ENCODE assay signal across 13 mouse cellular contexts in the genomic region with DNA sequence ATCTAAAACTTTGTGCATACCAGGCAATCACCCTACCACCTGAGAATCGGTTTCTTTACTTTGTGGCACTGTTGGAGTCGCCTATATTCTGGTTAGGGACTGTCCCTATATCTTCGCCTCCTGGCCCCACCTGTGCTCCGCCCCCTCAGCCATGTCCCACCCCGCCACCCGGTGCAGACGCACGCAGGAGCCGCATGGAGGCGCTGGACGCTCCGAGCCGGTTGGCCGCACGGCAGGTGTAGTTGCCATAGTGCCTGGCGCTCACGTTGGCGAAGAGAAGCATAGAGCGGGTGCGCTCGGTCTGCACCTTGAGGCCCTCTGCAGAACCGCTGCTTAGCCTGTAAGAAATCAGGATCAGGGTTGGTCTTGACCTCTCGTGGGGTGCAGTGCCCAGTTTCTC. TPM values are rescaled to one million over a fixed set of nuclear protein-coding genes. Genes with fewer than 3 reads are reported as not detected.
DNase-seq lines count a peak whose midpoint lies in the region; ATAC-seq and TF ChIP-seq lines count a peak whose summit lies in the region.
"Had no signal": no experiment of that assay in that cellular context is flagged by ENCODE, and none has a peak within 500 bp of the region (broad histone marks: within the 10 kb centered on the region; RNA-seq: fewer than 3 reads in every experiment).

No protein-coding gene starts in this region.

- peaks cover 3% of the 10 kb centered on the region for H3K36me3 ChIP-seq in heart, postnatal 0 days (replicated peaks; ENCODE audit: control insufficient read depth, insufficient read depth, low read length)
- H3K36me3 ChIP-seq in neural tube, embryonic 14.5 days (ENCODE audit: control insufficient read depth, insufficient read depth, low read length): peaks cover 6% of the 10 kb centered on the region
- no peaks in the 10 kb centered on the region; the same call in 1 of the 2 replicates for H3K36me3 ChIP-seq in embryonic facial prominence, embryonic 10.5 days (replicated peaks)
- no peaks in the 10 kb centered on the region for H3K36me3 ChIP-seq in spleen, adult 2 months (ENCODE audit: control insufficient read depth, insufficient read depth, low read length)
- H3K36me3 ChIP-seq: G1E had no signal

- no peak for TF ChIP-seq POLR2A in spleen, adult 2 months (IDR thresholded peaks at IDR 0.05; ENCODE audit: low read depth, low read length)

- no peak for ATAC-seq in heart, postnatal 0 days (ENCODE audit: insufficient read depth, low read depth)
- peak; percentile 6; the same call in 1 of the 2 replicates for ATAC-seq in neural tube, embryonic 14.5 days (ENCODE audit: low read depth)
- no peak for ATAC-seq in monocyte, adult 5-6 weeks (replicated peaks; ENCODE audit: insufficient number of reproducible peaks, low FRiP score, low TSS enrichment, poor library complexity, severe bottlenecking)

- no peak overlapping the region; the same call in 1 of the 2 replicates for H3K9ac ChIP-seq in heart, postnatal 0 days (replicated peaks; ENCODE audit: low read depth, low read length)
- H3K9ac ChIP-seq in neural tube, embryonic 14.5 days (replicated peaks; ENCODE audit: low read depth, low read length): no peak overlapping the region
- H3K9ac ChIP-seq: neural tube, embryonic 15.5 days had no signal

- TF ChIP-seq CTCF in heart, postnatal 0 days (IDR thresholded peaks at IDR 0.05; ENCODE audit: low read depth): 0 out of 2 replicates have a peak, but pooled peaks have one; percentile 4
- 0 out of 2 replicates have a peak, but pooled peaks have one; percentile 3 for TF ChIP-seq CTCF in spleen, adult 2 months (IDR thresholded peaks at IDR 0.05; ENCODE audit: extremely low read depth, insufficient read depth, insufficient read length, insufficient replicate concordance)

- TF ChIP-seq EP300 in heart, postnatal 0 days (IDR thresholded peaks at IDR 0.05; ENCODE audit: low read depth): no peak

- H3K27me3 ChIP-seq in heart, postnatal 0 days (ENCODE audit: control insufficient read depth, insufficient read depth, low read length): peaks cover 49% of the 10 kb centered on the region
- H3K27me3 ChIP-seq in neural tube, embryonic 14.5 days (ENCODE audit: control insufficient read depth, insufficient read depth, low read length): peaks cover 27% of the 10 kb centered on the region
- peaks cover 66% of the 10 kb centered on the region for H3K27me3 ChIP-seq in embryonic facial prominence, embryonic 10.5 days (replicated peaks; ENCODE audit: low read depth, poor library complexity, severe bottlenecking)
- peaks cover 10% of the 10 kb centered on the region for H3K27me3 ChIP-seq in spleen, adult 2 months (ENCODE audit: control insufficient read depth, insufficient read depth, low read length)

- no peaks in the 10 kb centered on the region for H3K9me3 ChIP-seq in heart, postnatal 0 days (replicated peaks; ENCODE audit: control insufficient read depth, low read length)
- H3K9me3 ChIP-seq in neural tube, embryonic 14.5 days (ENCODE audit: control insufficient read depth, low read length): no peaks in the 10 kb centered on the region
- H3K9me3 ChIP-seq in embryonic facial prominence, embryonic 10.5 days: no peaks in the 10 kb centered on the region
- H3K9me3 ChIP-seq: G1E; neural tube, embryonic 15.5 days had no signal

- H3K4me1 ChIP-seq in heart, postnatal 0 days (ENCODE audit: control insufficient read depth, insufficient read depth): no peaks in the 10 kb centered on the region
- no peaks in the 10 kb centered on the region for H3K4me1 ChIP-seq in neural tube, embryonic 14.5 days (ENCODE audit: control insufficient read depth, insufficient read depth, low read length)
- H3K4me1 ChIP-seq in embryonic facial prominence, embryonic 10.5 days: peaks cover 15% of the 10 kb centered on the region
- peaks cover 3% of the 10 kb centered on the region; the same call in 1 of the 2 replicates for H3K4me1 ChIP-seq in spleen, adult 2 months (ENCODE audit: control insufficient read depth, insufficient read depth, insufficient read length)
- H3K4me1 ChIP-seq: neural tube, embryonic 15.5 days had no signal

- 7% methylated on average over 23 of the region's 23 CpGs for WGBS in heart, postnatal 0 days
- WGBS in neural tube, embryonic 14.5 days: 10% methylated on average over 23 of the region's 23 CpGs
- WGBS in embryonic facial prominence, embryonic 10.5 days: 6% methylated on average over 23 of the region's 23 CpGs
- 6% methylated on average over 23 of the region's 23 CpGs for WGBS in spleen, adult 2 months

- DNase-seq in heart, postnatal 0 days (ENCODE audit: low spot score): no peak
- no peak for DNase-seq in heart, adult 18-20 months
- DNase-seq in neural tube, embryonic 10.5 days (ENCODE audit: extremely low spot score, low spot score): no peak
- DNase-seq in embryonic facial prominence, embryonic 10.5 days (ENCODE audit: low spot score): peak; percentile 44
- DNase-seq in spleen, adult 2 months (ENCODE audit: low read depth in 1 of 2, low spot score in 2 of 2): peak in 1 of 2 experiments; percentile 8
- DNase-seq in left cerebral cortex, adult 18-20 months (ENCODE audit: low spot score in 2 of 2): no peak
- DNase-seq: lung, adult 2 months had no signal

- no peak overlapping the region for H3K27ac ChIP-seq in heart, postnatal 0 days (ENCODE audit: low read depth)
- no peak overlapping the region for H3K27ac ChIP-seq in neural tube, embryonic 14.5 days (ENCODE audit: low read depth, low read length)
- no peak overlapping the region for H3K27ac ChIP-seq in embryonic facial prominence, embryonic 10.5 days (replicated peaks)
- no peak overlapping the region for H3K27ac ChIP-seq in spleen, adult 2 months (ENCODE audit: insufficient read depth, low read length)
- H3K27ac ChIP-seq: neural tube, embryonic 15.5 days had no signal

- H3K4me2 ChIP-seq in heart, postnatal 0 days (ENCODE audit: low read depth, low read length): no peak overlapping the region
- H3K4me2 ChIP-seq in neural tube, embryonic 14.5 days (ENCODE audit: low read depth, low read length): no peak overlapping the region
- H3K4me2 ChIP-seq: neural tube, embryonic 15.5 days had no signal

- no peak overlapping the region for H3K4me3 ChIP-seq in heart, postnatal 0 days (ENCODE audit: low read depth, low read length)
- no peak overlapping the region for H3K4me3 ChIP-seq in neural tube, embryonic 14.5 days (ENCODE audit: low read depth, low read length)
- H3K4me3 ChIP-seq in embryonic facial prominence, embryonic 10.5 days: no peak overlapping the region
- no peak overlapping the region for H3K4me3 ChIP-seq in spleen, adult 2 months (ENCODE audit: extremely low read depth, insufficient read depth, insufficient read length)
- H3K4me3 ChIP-seq: neural tube, embryonic 15.5 days had no signal

RNA-seq across cellular contexts. Expression of gene Vsig10l, which starts 12.8 kb away (rescaled TPM):
- total RNA-seq in heart, postnatal 0 days (2014; rRNA removed; ENCODE audit: low replicate concordance): 3.9 and 17.7 TPM in 2 replicates
- 2.9 and 3.1 TPM in 2 replicates for polyA plus RNA-seq in heart, postnatal 0 days (2015; fragmentation: Nextera tagmentation; extraction: Ambion mirVana)
- total RNA-seq in heart, adult 18-20 months (2021): 1 to 10 TPM in 1 of 2 experiments, under 1 TPM in 1; 0.69 to 1.3 TPM
- 13.6 and 15.4 TPM in 2 replicates for polyA plus RNA-seq in neural tube, embryonic 14.5 days (2014; fragmentation: Nextera tagmentation; extraction: Ambion mirVana)
- 1.2 and 2.3 TPM in 2 replicates for polyA plus RNA-seq in embryonic facial prominence, embryonic 10.5 days (2016; fragmentation: Nextera tagmentation; extraction: Ambion mirVana)
- polyA plus RNA-seq in spleen, adult 2 months (2012; rRNA removed): 3.8 and 4.8 TPM in 2 replicates
- 1.2 to 6.7 TPM (median 2.9 TPM) in 3 replicates for total RNA-seq in monocyte, adult 5-6 weeks (2017)
- 1 to 10 TPM; 1.2 to 2.5 TPM for total RNA-seq in left cerebral cortex, adult 18-20 months (2021)

RNA-seq across cellular contexts. Expression of gene Iglon5, which starts 14.2 kb away (rescaled TPM):
- total RNA-seq in heart, postnatal 0 days (2014; rRNA removed; ENCODE audit: low replicate concordance): 0.08 TPM in 1 of 2 replicates, not detected in the other
- not detected in 2 replicates for polyA plus RNA-seq in heart, postnatal 0 days (2015; fragmentation: Nextera tagmentation; extraction: Ambion mirVana)
- total RNA-seq in heart, adult 18-20 months (2021): under 1 TPM in 1 of 2 experiments, not detected in 1; 0.36 TPM
- polyA plus RNA-seq in neural tube, embryonic 14.5 days (2014; fragmentation: Nextera tagmentation; extraction: Ambion mirVana): 9.8 and 14.6 TPM in 2 replicates
- 0.70 and 0.71 TPM in 2 replicates for polyA plus RNA-seq in embryonic facial prominence, embryonic 10.5 days (2016; fragmentation: Nextera tagmentation; extraction: Ambion mirVana)
- polyA plus RNA-seq in spleen, adult 2 months (2012; rRNA removed): 0.23 and 0.25 TPM in 2 replicates
- total RNA-seq in monocyte, adult 5-6 weeks (2017): not detected in 3 replicates
- 10 to 100 TPM; 20.6 to 24.9 TPM for total RNA-seq in left cerebral cortex, adult 18-20 months (2021)
- polyA plus RNA-seq: G1E had no signal

RNA-seq across cellular contexts. Expression of gene 4931406B18Rik, which starts 30.0 kb away (rescaled TPM):
- not detected in 2 replicates for total RNA-seq in heart, postnatal 0 days (2014; rRNA removed; ENCODE audit: low replicate concordance)
- not detected in 2 replicates for polyA plus RNA-seq in heart, postnatal 0 days (2015; fragmentation: Nextera tagmentation; extraction: Ambion mirVana)
- not detected for total RNA-seq in heart, adult 18-20 months (2021)
- 0.05 TPM in 1 of 2 replicates, not detected in the other for polyA plus RNA-seq in neural tube, embryonic 14.5 days (2014; fragmentation: Nextera tagmentation; extraction: Ambion mirVana)
- not detected in 2 replicates for polyA plus RNA-seq in embryonic facial prominence, embryonic 10.5 days (2016; fragmentation: Nextera tagmentation; extraction: Ambion mirVana)
- not detected in 2 replicates for polyA plus RNA-seq in spleen, adult 2 months (2012; rRNA removed)
- not detected in 3 replicates for total RNA-seq in monocyte, adult 5-6 weeks (2017)
- total RNA-seq in left cerebral cortex, adult 18-20 months (2021): not detected
- total RNA-seq: heart, postnatal 25 days had no signal
- polyA plus RNA-seq: G1E; lung, adult 2 months; neural tube, embryonic 15.5 days; stomach, embryonic 16.5 days had no signal

RNA-seq across cellular contexts. Expression of gene Gm45233, which starts 31.8 kb away (rescaled TPM):
- not detected in 2 replicates for total RNA-seq in heart, postnatal 0 days (2014; rRNA removed; ENCODE audit: low replicate concordance)
- polyA plus RNA-seq in heart, postnatal 0 days (2015; fragmentation: Nextera tagmentation; extraction: Ambion mirVana): 0.52 and 0.60 TPM in 2 replicates
- under 1 TPM in 1 of 2 experiments, not detected in 1; 0.60 TPM for total RNA-seq in heart, adult 18-20 months (2021)
- 0.27 and 0.41 TPM in 2 replicates for polyA plus RNA-seq in neural tube, embryonic 14.5 days (2014; fragmentation: Nextera tagmentation; extraction: Ambion mirVana)
- 0.24 and 0.67 TPM in 2 replicates for polyA plus RNA-seq in embryonic facial prominence, embryonic 10.5 days (2016; fragmentation: Nextera tagmentation; extraction: Ambion mirVana)
- not detected in 2 replicates for polyA plus RNA-seq in spleen, adult 2 months (2012; rRNA removed)
- total RNA-seq in monocyte, adult 5-6 weeks (2017): not detected in 3 replicates
- under 1 TPM in 1 of 2 experiments, not detected in 1; 0.81 TPM for total RNA-seq in left cerebral cortex, adult 18-20 months (2021)
- total RNA-seq: G1E had no signal
- polyA plus RNA-seq: G1E had no signal

RNA-seq across cellular contexts. Expression of gene Etfb, which starts 31.8 kb away (rescaled TPM):
- total RNA-seq in heart, postnatal 0 days (2014; rRNA removed; ENCODE audit: low replicate concordance): 396 and 434 TPM in 2 replicates
- polyA plus RNA-seq in heart, postnatal 0 days (2015; fragmentation: Nextera tagmentation; extraction: Ambion mirVana): 1,315 and 1,437 TPM in 2 replicates
- 1,000 to 10,000 TPM; 1,290 to 1,427 TPM for total RNA-seq in heart, adult 18-20 months (2021)
- polyA plus RNA-seq in neural tube, embryonic 14.5 days (2014; fragmentation: Nextera tagmentation; extraction: Ambion mirVana): 107 and 129 TPM in 2 replicates
- polyA plus RNA-seq in embryonic facial prominence, embryonic 10.5 days (2016; fragmentation: Nextera tagmentation; extraction: Ambion mirVana): 231 and 252 TPM in 2 replicates
- polyA plus RNA-seq in spleen, adult 2 months (2012; rRNA removed): 37.8 and 39.1 TPM in 2 replicates
- 178 to 222 TPM (median 221 TPM) in 3 replicates for total RNA-seq in monocyte, adult 5-6 weeks (2017)
- total RNA-seq in left cerebral cortex, adult 18-20 months (2021): 10 to 100 TPM; 59.0 to 64.5 TPM

Comparison
In these comparisons a context has a peak if more than half of its experiments do, and no peak if none do; other contexts are left out.
1. RNA of gene Iglon5, which starts 14.2 kb away (total RNA-seq): 20.6 to 24.9 TPM in left cerebral cortex, adult 18-20 months; 0.36 TPM in heart, adult 18-20 months, 0.08 TPM in heart, postnatal 0 days and not detected in monocyte, adult 5-6 weeks; every median in the first group is over 10 times any median in the second.